Mouse (Mus musculus): ENCODE measurements around the gene Pld2.

- TF ChIP-seq EP300 (IDR thresholded peaks at IDR 0.05; ENCODE audit: low read depth) (no peak), CTCF (IDR thresholded peaks at IDR 0.05; ENCODE audit: low read depth) (no peak)
These were observed 58.6 kb downstream of the Pld2 start for GRCm38 (mm10) chr11:70598451-70598953.
